Mouse (Mus musculus): ENCODE data around the gene Fig4.
A peak's percentile ranks its signal among the peaks of the same experiment; 100 is the strongest.

The Fig4 gene

DNA sequence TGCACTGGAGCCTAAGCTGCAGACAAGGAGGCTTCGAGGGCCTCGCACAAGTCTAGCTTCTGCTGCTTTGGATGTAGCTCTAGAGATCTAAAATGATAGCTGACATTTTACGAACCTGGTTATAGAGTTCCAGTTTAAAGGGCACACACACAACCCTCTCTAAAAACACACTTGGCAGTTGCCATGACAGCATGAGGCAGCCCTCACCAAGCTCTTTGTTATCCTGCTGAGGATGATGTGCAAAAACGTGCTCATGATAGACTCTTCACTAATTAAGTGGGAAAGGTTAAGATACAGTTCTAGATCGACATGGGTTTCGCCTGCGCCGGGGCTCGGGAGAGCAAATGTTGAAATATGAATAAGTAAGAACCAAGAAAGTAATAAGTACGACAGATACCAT is 84.2 kb downstream of the Fig4 start:
- no peak for DNase-seq (ENCODE audit: low spot score in 2 of 2)

DNA sequence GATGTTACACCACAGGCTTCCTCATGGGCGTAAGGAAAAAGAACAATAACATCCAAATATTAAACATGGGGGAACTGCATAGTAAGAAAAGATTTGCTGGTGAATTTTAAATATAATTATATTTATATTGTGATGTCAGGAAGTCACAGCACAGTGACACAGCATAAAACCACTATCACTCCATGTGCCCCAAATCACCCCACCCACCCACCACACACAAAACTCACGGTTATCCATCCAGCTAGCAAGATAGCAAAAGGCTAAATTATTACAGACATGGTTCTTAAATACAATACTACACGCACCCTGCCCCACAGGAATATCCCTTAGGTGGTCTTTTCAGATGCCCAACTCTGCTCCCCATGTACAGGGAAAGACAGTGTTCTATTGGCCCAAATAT is 89.0 kb downstream of the Fig4 start:
- no peak for DNase-seq (ENCODE audit: low spot score in 2 of 2)

DNA sequence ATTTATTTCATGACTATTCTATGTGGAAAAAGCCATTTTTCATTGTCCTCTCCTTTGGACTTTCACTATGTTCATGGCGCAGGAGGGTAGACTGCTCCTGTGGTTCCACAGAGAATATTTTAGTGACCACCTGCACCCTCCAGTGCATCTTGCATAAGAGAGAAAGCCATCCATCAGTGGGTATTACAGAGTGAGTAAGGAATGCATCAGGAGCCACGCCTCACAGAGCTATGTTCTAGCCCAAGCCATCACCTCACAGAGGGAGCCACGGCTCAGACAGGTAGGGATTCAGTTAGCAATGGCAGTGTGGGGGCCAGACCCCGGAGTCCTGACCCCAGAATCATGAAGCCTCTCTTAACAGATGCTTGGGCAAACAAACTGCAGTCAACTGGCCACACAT is 93.5 kb downstream of the Fig4 start:
- DNase-seq (ENCODE audit: low spot score in 2 of 2) = no peak

DNA sequence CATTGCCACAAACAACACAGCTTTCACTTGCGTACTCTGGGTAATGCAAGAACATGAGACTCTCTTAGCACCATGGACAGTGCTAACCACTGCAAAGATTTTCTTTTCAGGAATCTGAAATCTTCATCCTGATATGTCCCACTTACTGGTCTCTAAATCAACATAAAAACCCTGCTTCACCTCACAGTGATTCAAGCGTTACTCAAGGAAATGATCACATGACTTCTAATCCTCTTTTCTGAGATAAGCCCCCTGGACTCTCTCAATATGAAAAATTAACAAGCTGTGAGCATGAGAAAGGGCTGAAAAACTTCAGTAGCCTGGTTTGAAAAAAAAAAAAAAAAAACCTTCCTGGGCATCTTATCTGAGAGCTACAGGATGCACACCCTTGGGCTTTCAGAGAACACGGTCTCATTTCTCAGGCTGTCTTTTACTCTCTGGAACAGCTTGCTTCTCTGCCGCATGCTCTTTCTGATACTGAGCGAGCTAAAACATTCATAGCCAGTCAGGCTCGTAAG is 94.1 kb downstream of the Fig4 start:
- no peak for DNase-seq (ENCODE audit: low spot score in 2 of 2)

DNA sequence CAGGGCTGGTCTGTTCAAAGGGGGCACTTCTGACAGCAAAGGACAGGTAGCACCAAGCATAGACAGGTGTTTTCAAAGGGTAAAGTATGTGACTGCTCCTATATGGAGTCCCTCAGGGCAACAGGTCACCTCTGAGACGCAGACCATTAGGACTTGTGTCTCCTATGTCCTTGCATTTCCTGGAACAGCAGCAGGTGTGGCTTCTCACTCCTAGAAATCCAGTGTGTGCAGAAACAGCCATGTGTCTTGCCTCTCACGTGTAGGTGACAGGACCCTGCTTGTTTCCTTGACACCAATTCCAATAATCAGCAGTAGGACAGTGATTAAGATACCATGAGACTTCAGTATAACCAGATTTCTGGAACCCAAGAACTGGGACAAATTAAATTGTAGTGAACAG is 97.4 kb downstream of the Fig4 start:
- no peak for DNase-seq (ENCODE audit: low spot score in 2 of 2)

- no peak for DNase-seq (ENCODE audit: low spot score in 2 of 2)
Measured at GRCm38 (mm10) chr10:41204637-41205315, 98.3 kb downstream of the Fig4 start.

GRCm38 (mm10) chr10:41204191-41204590 is 98.9 kb downstream of the Fig4 start:
- DNase-seq (ENCODE audit: low spot score in 2 of 2) = no peak

DNA sequence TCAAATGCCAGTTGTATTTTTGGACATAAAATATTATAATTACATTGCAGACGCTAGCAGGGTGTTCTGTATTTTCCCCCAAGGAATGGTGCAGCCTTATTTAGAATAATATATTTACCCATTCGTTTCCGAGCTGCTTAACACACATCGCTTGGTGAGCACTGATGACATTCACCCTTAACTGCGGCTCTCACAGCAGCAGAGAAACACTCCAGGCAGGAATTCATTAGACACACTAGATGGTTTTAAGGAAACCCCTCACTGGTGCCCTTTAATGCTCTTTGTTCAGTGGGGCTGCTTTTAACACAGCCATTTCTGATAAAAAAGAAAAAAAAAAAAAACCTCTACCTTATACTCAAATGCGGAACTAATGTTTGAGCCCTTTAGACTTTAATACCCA is 104.3 kb downstream of the Fig4 start:
- no peak for DNase-seq (ENCODE audit: low spot score in 2 of 2)

DNA sequence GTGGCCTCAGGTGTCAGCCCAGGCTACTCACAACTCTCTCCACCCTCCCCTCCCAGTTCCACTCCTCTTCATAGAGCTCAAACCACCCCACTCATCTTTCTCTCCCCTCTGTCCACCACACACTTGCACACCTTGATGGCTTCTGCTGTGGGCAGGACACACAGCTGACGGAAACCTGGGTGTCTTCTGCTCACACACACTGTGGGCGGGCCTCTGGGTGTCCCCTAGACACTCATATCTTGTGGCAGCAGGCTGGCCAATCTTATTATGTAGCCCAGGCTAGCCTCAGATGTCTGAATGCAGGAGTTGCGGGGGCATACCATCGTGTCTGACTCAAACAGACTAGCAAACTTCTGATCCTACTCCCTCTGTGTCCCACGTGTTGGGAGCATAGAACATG is 105.3 kb downstream of the Fig4 start:
- DNase-seq (ENCODE audit: low spot score in 2 of 2) = no peak

- DNase-seq (ENCODE audit: low spot score in 2 of 2) = no peak
Measured at GRCm38 (mm10) chr10:41196295-41196694, 106.8 kb downstream of the Fig4 start.

DNA sequence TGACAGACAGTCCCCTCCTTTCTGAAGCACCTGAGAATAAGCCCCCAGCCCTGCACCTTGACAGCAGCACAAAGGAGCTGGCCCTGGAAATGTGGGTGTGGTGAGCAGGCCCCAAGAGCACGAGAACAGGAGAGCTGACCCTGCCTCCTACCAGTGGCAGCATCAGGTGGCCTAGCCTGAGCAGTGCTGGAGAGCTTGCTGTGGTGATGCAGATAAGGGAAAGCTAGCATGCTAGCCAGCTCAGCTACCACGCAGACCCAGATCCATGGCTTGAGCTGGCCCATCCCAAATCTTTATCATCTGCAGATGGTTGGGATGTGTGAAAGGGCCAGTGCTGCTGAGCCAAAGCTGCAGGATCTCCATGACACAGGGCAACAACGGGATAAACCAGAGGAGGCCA is 113.7 kb downstream of the Fig4 start:
- DNase-seq (ENCODE audit: low spot score in 2 of 2) = no peak

GRCm38 (mm10) chr10:41183975-41184374 is 119.1 kb downstream of the Fig4 start:
- peak in 1 of 2 experiments; percentile 41 for DNase-seq (ENCODE audit: low spot score in 2 of 2)

GRCm38 (mm10) chr10:41182644-41183043 is 120.4 kb downstream of the Fig4 start:
- peak in 1 of 2 experiments; percentile 54 for DNase-seq (ENCODE audit: low spot score in 2 of 2)

- peak in 1 of 2 experiments; percentile 52 for DNase-seq (ENCODE audit: low spot score in 2 of 2)
Measured at GRCm38 (mm10) chr10:41166141-41166540, 136.9 kb downstream of the Fig4 start.

GRCm38 (mm10) chr10:41163108-41163507 is 140.0 kb downstream of the Fig4 start:
- peak in 1 of 2 experiments; percentile 6 for DNase-seq (ENCODE audit: low spot score in 2 of 2)

DNA sequence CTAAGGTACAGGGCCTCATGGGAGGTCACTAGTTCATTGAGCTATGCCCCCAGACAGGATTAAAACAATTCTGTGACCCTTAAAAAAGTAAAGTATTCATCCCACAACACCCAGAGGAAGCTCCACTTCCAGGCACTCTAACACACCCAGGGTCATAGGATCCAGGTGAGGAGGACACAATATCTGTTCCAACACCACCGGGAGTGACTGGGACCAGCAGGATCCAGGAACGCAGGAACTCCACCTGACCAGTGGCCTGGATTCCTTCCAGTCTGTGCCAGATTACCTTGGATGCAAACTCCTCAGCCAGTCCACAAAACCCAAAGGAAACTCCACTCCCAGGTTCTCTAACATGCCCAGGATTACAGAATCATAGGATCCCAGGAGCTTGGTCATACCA is 145.8 kb downstream of the Fig4 start:
- peak in 1 of 2 experiments; percentile 33 for DNase-seq (ENCODE audit: low spot score in 2 of 2)

DNA sequence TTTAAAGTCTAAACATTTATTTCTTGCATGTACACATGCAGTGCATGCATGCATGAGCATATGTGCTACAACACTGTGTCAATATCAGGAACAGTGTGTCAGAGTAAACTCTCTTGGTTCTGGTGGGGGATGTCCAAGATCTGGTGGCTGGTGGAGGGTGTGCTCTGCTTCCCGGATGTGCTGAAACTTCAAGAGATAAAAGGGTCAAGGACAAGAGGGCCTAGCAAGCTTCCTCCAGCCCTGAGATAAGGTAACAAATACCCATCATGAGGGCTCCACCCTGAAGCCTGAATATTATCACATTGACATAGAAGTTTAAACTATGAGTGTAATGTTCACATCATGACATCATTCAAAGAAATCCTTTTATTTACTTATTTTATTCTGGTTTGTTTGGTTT is 146.4 kb downstream of the Fig4 start:
- peak in 1 of 2 experiments; percentile 5 for DNase-seq (ENCODE audit: low spot score in 2 of 2)

DNA sequence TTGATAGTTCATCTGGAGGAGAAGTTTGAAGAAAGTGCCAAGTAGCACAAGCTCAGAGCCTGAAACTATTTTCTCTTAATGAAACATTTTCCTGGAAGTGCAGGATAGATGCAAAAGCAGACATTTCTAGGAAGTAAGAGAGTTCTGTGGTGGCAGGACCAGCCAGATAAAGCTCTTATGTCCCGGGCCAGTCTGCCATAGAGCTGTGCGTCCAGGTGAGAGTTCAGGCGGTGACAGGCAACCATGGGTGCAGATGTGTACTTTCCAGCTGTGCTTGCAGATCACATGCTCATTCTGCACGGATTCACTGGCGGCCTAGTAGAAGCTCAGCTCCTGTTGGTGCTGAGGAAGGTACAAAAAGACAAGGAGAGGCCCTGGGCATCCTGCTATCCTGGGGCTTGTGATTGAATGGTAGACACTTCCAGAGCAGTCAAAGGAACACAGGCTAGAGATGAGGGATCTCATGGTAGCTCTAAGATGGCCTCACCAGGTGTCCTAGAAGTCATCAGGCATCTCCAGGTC is 149.8 kb downstream of the Fig4 start:
- no peak for DNase-seq (ENCODE audit: low spot score in 2 of 2)

DNA sequence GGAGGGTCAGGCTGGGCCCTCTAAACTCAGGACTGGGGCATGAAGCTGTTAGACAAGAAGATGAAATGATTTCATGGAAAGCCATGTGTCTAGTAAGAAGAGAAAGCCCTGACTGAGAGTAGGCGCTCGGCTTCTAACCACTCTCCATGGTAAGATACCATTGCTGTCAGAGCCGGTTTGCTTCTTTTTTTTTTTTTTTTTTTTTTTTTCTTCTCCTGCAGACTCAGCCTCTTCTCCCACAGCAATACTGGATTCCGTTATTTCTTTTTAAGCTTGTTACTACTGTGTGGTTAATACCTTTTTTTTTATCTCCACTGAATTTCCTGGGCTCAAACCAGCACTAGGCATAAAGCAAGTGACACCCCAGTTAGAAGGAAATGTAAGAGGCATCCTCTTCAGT is 151.2 kb downstream of the Fig4 start:
- DNase-seq (ENCODE audit: low spot score in 2 of 2) = no peak

- DNase-seq (ENCODE audit: low spot score in 2 of 2) = no peak
Measured at GRCm38 (mm10) chr10:41151441-41151840, 151.6 kb downstream of the Fig4 start.

GRCm38 (mm10) chr10:41151021-41151420 is 152.0 kb downstream of the Fig4 start:
- no peak for DNase-seq (ENCODE audit: low spot score in 2 of 2)

DNA sequence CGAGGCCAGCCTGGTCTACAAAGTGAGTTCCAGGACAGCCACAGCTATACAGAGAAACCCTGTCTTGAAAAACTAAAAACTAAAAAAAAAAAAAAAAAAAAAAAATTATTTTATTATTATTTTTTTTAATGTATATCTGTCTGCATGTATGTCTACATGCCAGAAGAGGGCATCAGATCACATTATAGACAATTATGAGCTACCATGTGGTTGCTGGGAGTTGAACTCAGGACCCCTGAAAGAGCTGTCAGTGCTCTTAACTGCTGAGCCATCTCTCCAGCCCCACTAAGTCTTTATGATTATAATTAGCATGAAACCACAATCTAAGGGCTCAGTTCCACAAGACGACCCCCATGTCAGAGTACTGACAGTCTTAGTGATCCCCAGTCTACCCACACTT is 152.6 kb downstream of the Fig4 start:
- no peak for DNase-seq (ENCODE audit: low spot score in 2 of 2)

DNA sequence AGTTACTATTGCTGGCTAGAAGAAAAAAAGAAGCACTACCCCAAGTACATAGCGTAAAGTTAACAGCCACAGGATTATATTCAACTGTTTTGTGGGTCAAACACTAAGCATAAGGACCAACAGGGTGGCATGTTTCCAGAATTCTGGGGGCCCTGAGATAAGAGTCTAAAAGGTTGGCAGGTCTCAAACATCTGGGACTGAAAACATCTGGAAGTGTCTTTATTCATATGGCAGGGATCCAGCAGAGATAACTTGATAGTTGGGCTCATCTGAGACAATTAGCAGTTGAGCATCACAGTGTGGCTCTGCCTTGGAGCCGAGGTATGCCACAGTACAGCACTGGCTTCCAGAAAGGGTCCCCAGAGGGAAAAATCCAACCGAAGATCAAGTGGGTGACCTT is 153.8 kb downstream of the Fig4 start:
- DNase-seq (ENCODE audit: low spot score in 2 of 2) = no peak

DNA sequence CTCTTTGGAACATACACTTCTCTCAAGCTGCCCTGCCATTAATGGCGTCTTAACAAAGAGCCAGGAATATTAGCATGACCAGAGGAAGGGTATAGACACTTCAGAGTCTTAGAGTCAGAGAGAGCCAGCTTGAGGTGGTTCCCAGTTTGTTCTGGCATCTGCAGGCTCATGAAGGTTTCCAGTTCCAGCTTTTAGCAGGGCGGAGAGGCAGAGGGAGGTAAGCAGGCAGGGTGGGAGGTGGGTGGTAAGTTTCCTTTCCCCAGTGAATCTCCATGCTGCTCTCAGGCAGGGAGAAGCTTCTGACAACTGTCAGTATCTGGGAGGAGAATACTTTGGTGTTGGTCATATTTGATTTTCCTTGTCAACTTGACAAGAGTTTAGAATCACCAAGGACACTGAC is 156.9 kb downstream of the Fig4 start:
- no peak for DNase-seq (ENCODE audit: low spot score in 2 of 2)

All from urinary bladder, postnatal 4 days (tissue).